Mouse (Mus musculus) forebrain, embryonic 11.5 days (tissue): ENCODE data around the gene Olfr830. TPM values are rescaled to one million over a fixed set of nuclear protein-coding genes. Genes with fewer than 3 reads are reported as not detected.
"Not testable (repeated sequence)": the region's sequence is repeated elsewhere in the genome, so short reads cannot be mapped to it uniquely, and the experiment has no call there.

Experiments used
- ATAC-seq: fragments of 200-750 bp; cut with Nextera tagmentation; replicated peaks from 2 replicates; pipeline ENCODE4 v1.8.0; 2017; ENCODE audit warnings: moderate TSS enrichment; ENCODE audit not compliant: low FRiP score
- DNase-seq: peaks from one replicate; pipeline ENCODE4 v3.0.0-alpha.2; 2017; ENCODE audit warnings: low spot score
- H3K27ac ChIP-seq: fragments of 300-500 bp; sonication (generic); 2 replicates; pipeline ENCODE4 v1.5.1; 2014; ENCODE audit warnings: low read depth, low read length
- H3K27me3 ChIP-seq: fragments of 300-500 bp; sonication (generic); 2 replicates; pipeline ENCODE4 v1.6.1; 2014; ENCODE audit warnings: mild to moderate bottlenecking, low read length, mixed read lengths; ENCODE audit not compliant: control insufficient read depth, insufficient read depth
- H3K36me3 ChIP-seq: fragments of 300-500 bp; sonication (generic); 2 replicates; pipeline ENCODE4 v1.6.1; 2014; ENCODE audit warnings: mild to moderate bottlenecking, low read length, moderate library complexity, mixed read lengths; ENCODE audit not compliant: control insufficient read depth, insufficient read depth
- H3K4me1 ChIP-seq: fragments of 300-500 bp; sonication (generic); replicated peaks from 2 replicates; pipeline ENCODE4 v1.6.1; 2014; ENCODE audit warnings: low read length, mixed read lengths; ENCODE audit not compliant: control insufficient read depth, insufficient read depth
- H3K4me2 ChIP-seq: fragments of 300-500 bp; sonication (generic); 2 replicates; pipeline ENCODE4 v1.6.1; 2014; ENCODE audit warnings: low read depth, mild to moderate bottlenecking, low read length, moderate library complexity, mixed read lengths; ENCODE audit not compliant: severe bottlenecking
- H3K4me3 ChIP-seq: fragments of 300-500 bp; sonication (generic); 2 replicates; pipeline ENCODE4 v1.5.1; 2014; ENCODE audit warnings: low read depth, low read length
- H3K9ac ChIP-seq: fragments of 300-500 bp; sonication (generic); 2 replicates; pipeline ENCODE4 v1.6.1; 2014; ENCODE audit warnings: low read length
- H3K9me3 ChIP-seq: fragments of 300-500 bp; sonication (generic); 2 replicates; pipeline ENCODE4 v1.6.1; 2016; ENCODE audit warnings: low read length, mixed read lengths; ENCODE audit not compliant: control insufficient read depth
- WGBS: fragments of 180-500 bp; shearing (Covaris S2); extraction: QIAGEN DNeasy Blood & Tissue Kit; methylation state at CpG from one replicate; pipeline ENCODE4 v1.1.7; 2014; 5-methylcytosine and 5-hydroxymethylcytosine counted together
- polyA plus RNA-seq: library from polyadenylated mRNA; unstranded; fragments of >200 nt; fragmentation: Nextera tagmentation; extraction: Ambion mirVana; gene quantifications from 2 replicates; pipeline ENCODE4 v1.2.1, GENCODE M21; 2014

Olfr830 gene
- not detected in 2 replicates for polyA plus RNA-seq

GRCm38 (mm10) chr9:18874393-18874792 is at the start of gene Olfr830:
Olfr830 (plus strand) TSS chr9:18874693.
- Histone ChIP-seq H3K4me1 (no peaks in the 10 kb centered on the region), H3K36me3 (no peaks in the 10 kb centered on the region), H3K27me3 (no peaks in the 10 kb centered on the region), H3K4me2 (no peak within 1 kb of the TSS), H3K9ac (no peak within 1 kb of the TSS), H3K4me3 (no peak within 1 kb of the TSS), H3K27ac (no peak within 1 kb of the TSS), H3K9me3 (no peaks in the 10 kb centered on the region)
- ATAC-seq (no peak), DNase-seq (no peak)

- H3K27ac ChIP-seq, result no peak within 1 kb of the TSS
- no peaks in the 10 kb centered on the region for H3K36me3 ChIP-seq
- DNase-seq, result no peak
- no peaks in the 10 kb centered on the region for H3K27me3 ChIP-seq
- H3K4me3 ChIP-seq, result no peak within 1 kb of the TSS
- no peaks in the 10 kb centered on the region for H3K4me1 ChIP-seq
- H3K9me3 ChIP-seq, result no peaks in the 10 kb centered on the region
- 79% methylated on average over 1 of the region's 1 CpGs for WGBS
- ATAC-seq, result no peak
- H3K9ac ChIP-seq, result no peak within 1 kb of the TSS
- no peak within 1 kb of the TSS for H3K4me2 ChIP-seq
These were observed 19.9 kb upstream of the Olfr830 start, which contains the start of gene Olfr829 for GRCm38 (mm10) chr9:18854633-18855032. Olfr829 (plus strand) TSS chr9:18854933.

- not testable (repeated sequence) for H3K27ac ChIP-seq, H3K9ac ChIP-seq, ATAC-seq, H3K4me1 ChIP-seq, H3K36me3 ChIP-seq, H3K9me3 ChIP-seq, H3K4me3 ChIP-seq, H3K4me2 ChIP-seq, DNase-seq, H3K27me3 ChIP-seq
- WGBS, result 68% methylated on average over 2 of the region's 2 CpGs
These were observed 33.2 kb downstream of the Olfr830 start for GRCm38 (mm10) chr9:18907699-18908098.

- H3K9me3 ChIP-seq, H3K9ac ChIP-seq, H3K4me2 ChIP-seq, H3K4me1 ChIP-seq, H3K4me3 ChIP-seq, H3K36me3 ChIP-seq, H3K27me3 ChIP-seq, H3K27ac ChIP-seq, ATAC-seq, DNase-seq: not testable (repeated sequence)
- WGBS, result 83% methylated on average over 13 of the region's 16 CpGs
These were observed 53.4 kb downstream of the Olfr830 start for GRCm38 (mm10) chr9:18927921-18928320.

Other genes starting within 250 kb of the Olfr830 start
- gene Muc16, start 200.2 kb upstream of the Olfr830 start, polyA plus RNA-seq, result not detected in 2 replicates
- gene Olfr24, start 110.7 kb upstream of the Olfr830 start, polyA plus RNA-seq, result not detected in 2 replicates
- not detected in 2 replicates for gene Olfr828, start 55.2 kb upstream of the Olfr830 start, polyA plus RNA-seq
- gene Olfr829, start 19.8 kb upstream of the Olfr830 start, polyA plus RNA-seq, result not detected in 2 replicates
- not detected in 2 replicates for gene Olfr832, start 62.4 kb downstream of the Olfr830 start, polyA plus RNA-seq
- gene Olfr834, start 113.3 kb downstream of the Olfr830 start, polyA plus RNA-seq, result not detected in 2 replicates
- not detected in 2 replicates for gene Olfr835, start 158.0 kb downstream of the Olfr830 start, polyA plus RNA-seq
- gene Olfr836, start 245.7 kb downstream of the Olfr830 start, polyA plus RNA-seq, result not detected in 2 replicates